In the genomic region with DNA sequence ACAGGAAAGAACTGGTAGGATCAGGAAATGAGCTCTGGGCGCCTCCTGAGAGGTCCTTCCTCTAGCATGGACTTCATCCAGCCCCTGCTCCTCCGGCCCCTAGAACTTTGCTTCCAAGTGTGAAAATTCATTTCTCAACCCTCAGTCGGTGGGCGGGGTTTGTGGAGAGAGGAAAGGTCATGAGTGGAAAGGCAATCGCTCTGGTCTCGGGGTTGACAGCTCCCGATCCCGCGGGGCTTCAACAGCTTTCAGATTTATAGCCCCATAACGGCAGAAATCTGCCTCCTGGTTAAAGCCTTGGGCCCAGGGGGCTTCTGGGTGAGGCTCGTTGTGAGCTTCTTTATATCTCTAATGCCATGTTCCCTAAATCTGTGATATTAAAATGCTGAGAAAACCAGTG, we compare ENCODE assay signal across 14 mouse cellular contexts.
DNase-seq lines count a peak whose midpoint lies in the region; ATAC-seq and TF ChIP-seq lines count a peak whose summit lies in the region.
"Had no signal": no experiment of that assay in that cellular context is flagged by ENCODE, and none has a peak within 500 bp of the region (broad histone marks: within the 10 kb centered on the region; RNA-seq: fewer than 3 reads in every experiment).

No protein-coding gene starts in this region.

- H3K4me2 ChIP-seq in lung, embryonic 14.5 days = peak overlapping the region; percentile 18; the same call in 1 of the 2 replicates
- peak overlapping the region; percentile 7; the same call in 1 of the 2 replicates for H3K4me2 ChIP-seq in limb, embryonic 13.5 days (replicated peaks)
- no peak overlapping the region for H3K4me2 ChIP-seq in heart, embryonic 12.5 days
- H3K4me2 ChIP-seq: embryonic facial prominence, embryonic 13.5 days; forebrain, embryonic 12.5 days; hindbrain, embryonic 15.5 days had no signal

- H3K4me3 ChIP-seq in lung, embryonic 14.5 days (ENCODE audit: low read depth, low read length) = no peak overlapping the region
- H3K4me3 ChIP-seq in limb, embryonic 13.5 days = no peak overlapping the region
- H3K4me3 ChIP-seq in heart, embryonic 12.5 days = no peak overlapping the region
- H3K4me3 ChIP-seq: embryonic facial prominence, embryonic 13.5 days; forebrain, embryonic 12.5 days; hindbrain, embryonic 15.5 days; myocyte had no signal

- 39% methylated on average over 11 of the region's 11 CpGs for WGBS in lung, embryonic 14.5 days
- WGBS in limb, embryonic 13.5 days = 36% methylated on average over 11 of the region's 11 CpGs
- WGBS in heart, embryonic 12.5 days = 70% methylated on average over 11 of the region's 11 CpGs

- H3K4me1 ChIP-seq in lung, embryonic 14.5 days (ENCODE audit: insufficient read depth) = no peaks in the 10 kb centered on the region
- H3K4me1 ChIP-seq in limb, embryonic 13.5 days = peaks cover 5% of the 10 kb centered on the region; the same call in 1 of the 2 replicates
- no peaks in the 10 kb centered on the region for H3K4me1 ChIP-seq in heart, embryonic 12.5 days (replicated peaks)
- H3K4me1 ChIP-seq: embryonic facial prominence, embryonic 13.5 days; forebrain, embryonic 12.5 days had no signal

- TF ChIP-seq CTCF in lung, embryonic 14.5 days (IDR thresholded peaks at IDR 0.05; ENCODE audit: low read depth) = no peak

- DNase-seq in lung, embryonic 14.5 days = peak; percentile 12
- DNase-seq in lung, postnatal 4 days = no peak
- DNase-seq in adrenal gland, adult 8-10 months = peak; percentile 31
- DNase-seq in kidney, adult 8-10 months = peak; percentile 20 to 34
- DNase-seq in left cerebral cortex, adult 11 months (ENCODE audit: low spot score) = no peak
- DNase-seq in cerebellum, postnatal 4 days (ENCODE audit: low spot score in 2 of 2) = no peak
- DNase-seq: cerebellum, adult 9-10 months had no signal

- ATAC-seq in lung, embryonic 14.5 days (ENCODE audit: insufficient read depth) = no peak
- ATAC-seq in limb, embryonic 13.5 days (ENCODE audit: low FRiP score, low read depth) = no peak
- ATAC-seq in heart, embryonic 12.5 days (ENCODE audit: insufficient number of reproducible peaks, low FRiP score) = no peak
- ATAC-seq: CD4-positive, CD25-positive, alpha-beta regulatory T cell, adult 4 months had no signal

- H3K27ac ChIP-seq in lung, embryonic 14.5 days (ENCODE audit: low read depth) = no peak overlapping the region
- no peak overlapping the region for H3K27ac ChIP-seq in limb, embryonic 13.5 days
- no peak overlapping the region for H3K27ac ChIP-seq in heart, embryonic 12.5 days (ENCODE audit: poor library complexity, severe bottlenecking)
- H3K27ac ChIP-seq: embryonic facial prominence, embryonic 13.5 days; forebrain, embryonic 12.5 days; hindbrain, embryonic 15.5 days had no signal

- H3K9me3 ChIP-seq in lung, embryonic 14.5 days (ENCODE audit: low read depth, low read length) = no peaks in the 10 kb centered on the region
- H3K9me3 ChIP-seq in limb, embryonic 13.5 days = no peaks in the 10 kb centered on the region
- H3K9me3 ChIP-seq in heart, embryonic 12.5 days (replicated peaks) = no peaks in the 10 kb centered on the region
- H3K9me3 ChIP-seq: embryonic facial prominence, embryonic 13.5 days; forebrain, embryonic 12.5 days; hindbrain, embryonic 15.5 days had no signal

- no peaks in the 10 kb centered on the region for H3K36me3 ChIP-seq in lung, embryonic 14.5 days (ENCODE audit: insufficient read depth)
- H3K36me3 ChIP-seq in limb, embryonic 13.5 days = no peaks in the 10 kb centered on the region
- H3K36me3 ChIP-seq in heart, embryonic 12.5 days = no peaks in the 10 kb centered on the region
- H3K36me3 ChIP-seq: embryonic facial prominence, embryonic 13.5 days; forebrain, embryonic 12.5 days; hindbrain, embryonic 15.5 days had no signal

- no peak overlapping the region for H3K9ac ChIP-seq in lung, embryonic 14.5 days
- H3K9ac ChIP-seq in limb, embryonic 13.5 days = no peak overlapping the region
- no peak overlapping the region for H3K9ac ChIP-seq in heart, embryonic 12.5 days
- H3K9ac ChIP-seq: embryonic facial prominence, embryonic 13.5 days; forebrain, embryonic 12.5 days; hindbrain, embryonic 15.5 days had no signal

- no peaks in the 10 kb centered on the region for H3K27me3 ChIP-seq in lung, embryonic 14.5 days (ENCODE audit: insufficient read depth, low read length)
- H3K27me3 ChIP-seq in limb, embryonic 13.5 days = no peaks in the 10 kb centered on the region
- no peaks in the 10 kb centered on the region for H3K27me3 ChIP-seq in heart, embryonic 12.5 days (replicated peaks)
- H3K27me3 ChIP-seq: hindbrain, embryonic 15.5 days had no signal

Comparison
In these comparisons a context has a peak if more than half of its experiments do, and no peak if none do; other contexts are left out.
1. DNase-seq: peak in lung, embryonic 14.5 days (single experiment), adrenal gland, adult 8-10 months (single experiment) and kidney, adult 8-10 months (2 of 2); none in lung, postnatal 4 days (0 of 2), left cerebral cortex, adult 11 months (single experiment) and cerebellum, postnatal 4 days (0 of 2).